Mouse (Mus musculus) left cerebral cortex, adult 8-10 months (tissue): Measurements from ENCODE around the gene Gm49337. TPM values are rescaled to one million over a fixed set of nuclear protein-coding genes. Genes with fewer than 3 reads are reported as not detected.

ENCODE experiments used
- DNase-seq, 2 experiments: peaks; one replicate each; pipeline ENCODE4 v3.0.0; 2022; ENCODE audit warnings: low spot score in 2 of 2
- total RNA-seq, 4 experiments: library from RNA; stranded (reverse); gene quantifications; 2 replicates each; pipeline ENCODE4 v1.2.4; 2022

Gene Gm49337
- total RNA-seq, 4 experiments from 2014 or later: 0.53 TPM; not detected in 3

GRCm38 (mm10) chr4:116162142-116162541 lies 11.0 kb upstream of the Gm49337 start:
- DNase-seq: no peak

- no peak for DNase-seq
Observed at GRCm38 (mm10) chr4:116164759-116165554, 8.2 kb upstream of the Gm49337 start.

GRCm38 (mm10) chr4:116165708-116166407 lies 7.3 kb upstream of the Gm49337 start:
- no peak for DNase-seq

GRCm38 (mm10) chr4:116167404-116167803 lies 5.8 kb upstream of the Gm49337 start, which contains the start of gene Tspan1:
Gene Tspan1, minus strand, starts transcription at chr4:116167601.
- DNase-seq: no peak

- DNase-seq: no peak
Observed at GRCm38 (mm10) chr4:116168617-116169352, 4.4 kb upstream of the Gm49337 start.

- DNase-seq: no peak
Observed at GRCm38 (mm10) chr4:116169353-116169672, 3.9 kb upstream of the Gm49337 start.

- DNase-seq: no peak
Observed at GRCm38 (mm10) chr4:116173752-116174151, 568 bp downstream of the Gm49337 start.

GRCm38 (mm10) chr4:116174466-116175116 lies 1.4 kb downstream of the Gm49337 start:
- peak in 1 of 2 experiments; percentile 62 for DNase-seq

- DNase-seq: no peak
Observed at GRCm38 (mm10) chr4:116175136-116175535, 2.0 kb downstream of the Gm49337 start.

- DNase-seq: peak in 1 of 2 experiments; percentile 79
Observed at GRCm38 (mm10) chr4:116175711-116176542, 2.7 kb downstream of the Gm49337 start.

- peak in 1 of 2 experiments; percentile 86 for DNase-seq
Observed at GRCm38 (mm10) chr4:116176543-116176988, 3.4 kb downstream of the Gm49337 start.

- DNase-seq: no peak
Observed at GRCm38 (mm10) chr4:116177140-116177539, 4.0 kb downstream of the Gm49337 start.

- DNase-seq: no peak
Observed at GRCm38 (mm10) chr4:116182079-116182478, 8.9 kb downstream of the Gm49337 start.

GRCm38 (mm10) chr4:116182745-116183144 lies 9.6 kb downstream of the Gm49337 start:
- no peak for DNase-seq

GRCm38 (mm10) chr4:116185083-116185482 lies 11.9 kb downstream of the Gm49337 start:
- DNase-seq: no peak

GRCm38 (mm10) chr4:116192286-116192835 lies 19.2 kb downstream of the Gm49337 start:
- no peak for DNase-seq

- no peak for DNase-seq
Observed at GRCm38 (mm10) chr4:116193583-116194383, 20.6 kb downstream of the Gm49337 start.

- DNase-seq: no peak
Observed at GRCm38 (mm10) chr4:116198422-116198821, 25.2 kb downstream of the Gm49337 start.

- DNase-seq: no peak
Observed at GRCm38 (mm10) chr4:116204422-116204821, 31.2 kb downstream of the Gm49337 start.
